Mouse (Mus musculus) gastrocnemius, postnatal 4 days (tissue): ENCODE measurements around the gene Mitd1. TPM values are rescaled to one million over a fixed set of nuclear protein-coding genes. Genes with fewer than 3 reads are reported as not detected.

Experiments
- DNase-seq, 2 experiments: peaks; one replicate each; pipeline ENCODE4 v3.0.0; 2021 to 2022; ENCODE audit warnings: low spot score in 2 of 2, mixed read lengths in 2 of 2
- total RNA-seq, 2 experiments: library from RNA; stranded (reverse); gene quantifications; 2 replicates each; pipeline ENCODE4 v1.2.3; 2021

The Mitd1 gene
- total RNA-seq, 2 experiments from 2014 or later, result 7.1 to 7.6 TPM

- no peak for DNase-seq
Observed at GRCm38 (mm10) chr1:37868640-37869039, 21.6 kb downstream of the Mitd1 start.

GRCm38 (mm10) chr1:37867684-37868322 is 22.4 kb downstream of the Mitd1 start:
- no peak for DNase-seq

- DNase-seq, result no peak
Observed at GRCm38 (mm10) chr1:37867056-37867455, 23.2 kb downstream of the Mitd1 start.

GRCm38 (mm10) chr1:37866286-37866685 is 23.9 kb downstream of the Mitd1 start, which contains the start of gene Tsga10:
Gene Tsga10 (minus strand): TSS chr1:37866429.
- no peak for DNase-seq

- no peak for DNase-seq
Observed at GRCm38 (mm10) chr1:37865401-37866215, 24.6 kb downstream of the Mitd1 start.

- peak; percentile 97 to 99 for DNase-seq
Observed at GRCm38 (mm10) chr1:37864511-37865400, 25.5 kb downstream of the Mitd1 start.

GRCm38 (mm10) chr1:37850696-37851095 is 39.5 kb downstream of the Mitd1 start:
- DNase-seq, result no peak

GRCm38 (mm10) chr1:37846878-37847277 is 43.3 kb downstream of the Mitd1 start:
- DNase-seq, result no peak

GRCm38 (mm10) chr1:37831681-37832080 is 58.5 kb downstream of the Mitd1 start:
- no peak for DNase-seq

Other genes starting within 250 kb of the Mitd1 start
- under 1 TPM; 0.59 to 0.65 TPM for gene 2010300C02Rik, start 170.3 kb downstream of the Mitd1 start, total RNA-seq
- gene Tsga10, start 24.0 kb downstream of the Mitd1 start, total RNA-seq, result 1 to 10 TPM; 4.7 to 5.4 TPM
- 1 to 10 TPM; 6.8 to 7.4 TPM for gene Lipt1, start 18.7 kb downstream of the Mitd1 start, total RNA-seq
- gene Mrpl30, start 66 bp upstream of the Mitd1 start, total RNA-seq, result 100 to 1,000 TPM; 233 to 247 TPM
- gene Lyg2, start 26.1 kb upstream of the Mitd1 start, total RNA-seq, result not detected
- gene Lyg1, start 67.3 kb upstream of the Mitd1 start, total RNA-seq, result not detected
- gene Txndc9, start 107.5 kb upstream of the Mitd1 start, total RNA-seq, result 10 to 100 TPM; 60.7 to 61.4 TPM
- 10 to 100 TPM; 36.4 to 37.3 TPM for gene Eif5b, start 107.6 kb upstream of the Mitd1 start, total RNA-seq
- gene Rev1, start 239.4 kb upstream of the Mitd1 start, total RNA-seq, result 10 to 100 TPM; 25.9 to 33.7 TPM